Mouse (Mus musculus) stomach, embryonic 14.5 days (tissue): ENCODE measurements around the gene Hcn4. TPM values are rescaled to one million over a fixed set of nuclear protein-coding genes. Genes with fewer than 3 reads are reported as not detected.
A peak's percentile ranks its signal among the peaks of the same experiment; 100 is the strongest.

ENCODE experiments used
- ATAC-seq: fragments of 200-750 bp; cut with Nextera tagmentation; 2 replicates; pipeline ENCODE4 v1.8.0; 2017; ENCODE audit warnings: low read depth, moderate TSS enrichment; ENCODE audit not compliant: insufficient number of reproducible peaks, insufficient read depth, low FRiP score
- H3K27ac ChIP-seq: fragments of 300-500 bp; sonication (generic); 2 replicates; pipeline ENCODE4 v1.5.1; 2014; ENCODE audit warnings: mild to moderate bottlenecking, low read length, moderate library complexity, mixed read lengths
- H3K27me3 ChIP-seq: fragments of 300-500 bp; sonication (generic); 2 replicates; pipeline ENCODE4 v1.6.1; 2014; ENCODE audit warnings: low read length, control low read depth, mixed read lengths; ENCODE audit not compliant: control insufficient read depth, insufficient read depth
- H3K36me3 ChIP-seq: fragments of 300-500 bp; sonication (generic); 2 replicates; pipeline ENCODE4 v1.6.1; 2014; ENCODE audit warnings: mild to moderate bottlenecking, control low read depth, low read length, moderate library complexity, mixed read lengths; ENCODE audit not compliant: control insufficient read depth, insufficient read depth
- H3K4me1 ChIP-seq: fragments of 300-500 bp; sonication (generic); 2 replicates; pipeline ENCODE4 v1.6.1; 2014; ENCODE audit warnings: low read length, control low read depth, mixed read lengths; ENCODE audit not compliant: control insufficient read depth, insufficient read depth
- H3K4me2 ChIP-seq: fragments of 300-500 bp; sonication (generic); replicated peaks from 2 replicates; pipeline ENCODE4 v1.6.1; 2014; ENCODE audit warnings: low read depth, low read length, control low read depth
- H3K4me3 ChIP-seq: fragments of 300-500 bp; sonication (generic); 2 replicates; pipeline ENCODE4 v1.5.1; 2014; ENCODE audit warnings: low read depth, low read length, control low read depth
- H3K9ac ChIP-seq: fragments of 300-500 bp; sonication (generic); replicated peaks from 2 replicates; pipeline ENCODE4 v1.6.1; 2014; ENCODE audit warnings: low read depth, mild to moderate bottlenecking, control low read depth, low read length, moderate library complexity, mixed read lengths
- H3K9me3 ChIP-seq: fragments of 300-500 bp; sonication (generic); 2 replicates; pipeline ENCODE4 v1.6.1; 2016; ENCODE audit warnings: low read depth, low read length, control low read depth; ENCODE audit not compliant: control insufficient read depth
- WGBS: fragments of 180-500 bp; shearing (Covaris S2); extraction: QIAGEN DNeasy Blood & Tissue Kit; methylation state at CpG from one replicate; pipeline ENCODE4 v1.1.7; 2014; 5-methylcytosine and 5-hydroxymethylcytosine counted together
- polyA plus RNA-seq: library from polyadenylated mRNA; unstranded; fragments of >200 nt; fragmentation: Nextera tagmentation; extraction: Ambion mirVana; gene quantifications from 2 replicates; pipeline ENCODE4 v1.2.1, GENCODE M21; 2014

Hcn4 gene
- polyA plus RNA-seq, 1 experiment from 2014 or later = 0.51 TPM

DNA sequence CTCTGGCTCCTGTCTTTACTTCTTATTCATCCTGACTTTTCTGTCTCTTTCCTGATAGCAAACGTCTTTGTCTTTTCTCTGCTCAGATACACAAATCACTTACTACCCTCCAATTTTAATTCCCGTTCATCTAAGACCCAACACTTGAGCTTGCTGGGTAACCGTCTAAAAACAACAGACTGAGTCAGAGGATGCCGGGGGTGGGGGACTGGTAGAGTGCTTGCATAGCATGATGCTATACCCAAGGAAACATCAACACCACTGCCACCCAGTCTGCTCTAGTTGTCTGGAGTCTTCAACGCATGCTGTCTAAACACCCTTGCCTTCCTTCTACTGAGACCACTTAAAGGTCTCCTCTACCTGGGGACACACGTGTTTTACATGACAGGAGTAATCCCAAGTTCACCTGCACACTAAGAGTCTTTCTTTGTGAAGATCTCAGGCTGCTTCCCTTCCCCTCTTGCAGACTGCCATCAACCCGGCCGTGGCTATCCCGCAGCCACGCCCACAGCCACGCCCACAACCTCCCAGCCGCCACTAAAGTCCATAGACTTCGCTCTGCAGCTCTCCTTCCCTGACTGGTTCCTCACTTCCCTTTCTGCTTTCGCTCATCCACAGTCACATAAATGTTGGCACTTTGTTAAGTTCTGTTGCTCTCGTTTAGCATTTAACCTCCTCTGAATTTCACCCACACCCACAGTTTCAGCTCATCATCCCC, 17.5 kb upstream of the Hcn4 start:
- Histone ChIP-seq H3K27ac (0 out of 2 replicates have a peak overlapping the region, but pooled peaks have one; percentile 6), H3K36me3 (no peaks in the 10 kb centered on the region), H3K9me3 (no peaks in the 10 kb centered on the region), H3K9ac (no peak overlapping the region), H3K4me3 (no peak overlapping the region), H3K4me1 (0 out of 2 replicates have a peak, but pooled peaks cover 3% of the 10 kb centered on the region), H3K4me2 (peak overlapping the region; percentile 19; the same call in 1 of the 2 replicates), H3K27me3 (no peaks in the 10 kb centered on the region)
- WGBS = 11% methylated on average over 15 of the region's 15 CpGs
- ATAC-seq = peak; percentile 53; the same call in 1 of the 2 replicates

DNA sequence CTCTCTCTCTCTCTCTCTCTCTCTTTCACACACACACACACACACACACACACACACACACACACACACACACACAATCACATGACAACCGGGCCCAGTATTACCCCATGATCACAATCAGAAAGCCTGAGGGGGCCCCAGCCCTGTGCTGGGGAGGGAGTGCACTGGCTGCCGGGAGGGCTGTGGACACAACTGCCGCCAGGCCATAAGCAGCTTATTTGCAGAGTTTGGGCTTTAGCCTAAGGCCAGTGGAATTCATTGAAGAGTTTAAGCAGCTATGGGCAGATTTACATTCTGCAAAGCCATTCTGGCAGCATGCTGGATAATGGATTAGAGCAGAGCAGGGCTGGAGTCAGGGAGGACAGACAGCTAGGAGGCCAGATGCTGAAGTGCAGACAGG, 12.0 kb upstream of the Hcn4 start:
- Histone ChIP-seq H3K4me2 (no peak overlapping the region), H3K9me3 (no peaks in the 10 kb centered on the region), H3K27ac (no peak overlapping the region), H3K36me3 (no peaks in the 10 kb centered on the region), H3K4me1 (peaks cover 8% of the 10 kb centered on the region; the same call in 1 of the 2 replicates), H3K27me3 (no peaks in the 10 kb centered on the region), H3K9ac (no peak overlapping the region), H3K4me3 (no peak overlapping the region)
- WGBS = 16% methylated on average over 3 of the region's 3 CpGs
- no peak for ATAC-seq

DNA sequence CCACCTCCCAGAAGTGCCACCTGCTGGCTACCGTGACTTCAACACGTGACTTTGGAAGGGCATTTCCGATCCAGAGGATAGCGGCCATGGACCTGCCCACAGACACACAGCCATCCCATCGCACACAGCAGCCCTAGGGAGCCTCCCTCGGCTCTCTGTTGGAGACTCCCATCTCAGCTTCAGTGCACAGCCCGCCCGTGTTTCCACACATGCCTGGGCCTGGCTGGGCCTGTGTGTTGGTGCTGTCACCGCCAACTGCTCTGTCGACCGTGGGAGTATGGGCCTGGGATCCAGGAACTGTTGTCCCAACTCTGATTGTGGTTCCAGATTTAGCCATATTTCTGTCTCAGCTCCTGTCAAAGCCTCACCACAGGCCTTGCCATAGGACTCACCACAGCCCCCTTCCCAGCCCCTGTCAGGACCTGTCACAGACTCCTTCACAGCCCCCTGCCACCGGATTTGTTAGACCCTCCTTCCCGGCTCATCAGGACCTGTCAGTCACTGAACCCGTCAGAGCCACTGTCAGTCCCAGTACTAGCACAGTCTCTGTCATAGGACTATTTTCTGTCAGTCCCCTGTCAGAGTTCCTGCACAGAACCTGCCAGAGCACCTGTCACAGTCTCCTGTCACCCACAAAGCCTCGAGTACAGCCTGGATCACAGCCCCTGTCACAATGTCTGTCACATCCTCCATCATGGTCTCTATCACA, 7.5 kb upstream of the Hcn4 start:
- peaks cover 8% of the 10 kb centered on the region; the same call in 1 of the 2 replicates for H3K4me1 ChIP-seq
- H3K4me2 ChIP-seq = no peak overlapping the region
- 51% methylated on average over 15 of the region's 15 CpGs for WGBS
- no peak for ATAC-seq
- H3K36me3 ChIP-seq = no peaks in the 10 kb centered on the region
- H3K27ac ChIP-seq = no peak overlapping the region
- H3K9ac ChIP-seq = no peak overlapping the region
- H3K4me3 ChIP-seq = no peak overlapping the region
- 0 out of 2 replicates have a peak, but pooled peaks cover 2% of the 10 kb centered on the region for H3K27me3 ChIP-seq
- no peaks in the 10 kb centered on the region for H3K9me3 ChIP-seq

DNA sequence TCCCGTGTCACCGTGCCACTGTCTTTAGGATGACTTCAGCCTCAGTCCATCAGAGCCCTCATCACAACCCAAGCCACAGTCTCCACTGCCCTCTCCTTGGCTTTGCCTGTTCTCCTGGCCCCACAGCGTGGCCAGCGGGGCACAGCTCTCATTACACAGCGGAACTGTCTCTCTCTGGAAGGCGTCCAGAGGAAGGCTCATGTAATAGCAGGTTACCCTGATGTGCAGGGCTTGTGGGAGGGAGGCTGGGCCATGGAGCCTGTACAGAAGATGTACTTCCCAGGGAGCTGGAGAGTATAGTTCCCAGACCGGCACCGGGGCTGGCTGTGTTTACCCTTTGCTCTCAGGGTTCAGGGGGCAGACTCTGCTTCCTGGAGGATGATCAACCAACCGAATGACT, 6.8 kb upstream of the Hcn4 start:
- H3K9me3 ChIP-seq = no peaks in the 10 kb centered on the region
- 0 out of 2 replicates have a peak, but pooled peaks cover 3% of the 10 kb centered on the region for H3K27me3 ChIP-seq
- H3K9ac ChIP-seq = no peak overlapping the region
- H3K4me2 ChIP-seq = no peak overlapping the region
- H3K27ac ChIP-seq = no peak overlapping the region
- H3K4me1 ChIP-seq = peaks cover 8% of the 10 kb centered on the region; the same call in 1 of the 2 replicates
- 42% methylated on average over 9 of the region's 9 CpGs for WGBS
- ATAC-seq = no peak
- H3K4me3 ChIP-seq = no peak overlapping the region
- no peaks in the 10 kb centered on the region for H3K36me3 ChIP-seq

DNA sequence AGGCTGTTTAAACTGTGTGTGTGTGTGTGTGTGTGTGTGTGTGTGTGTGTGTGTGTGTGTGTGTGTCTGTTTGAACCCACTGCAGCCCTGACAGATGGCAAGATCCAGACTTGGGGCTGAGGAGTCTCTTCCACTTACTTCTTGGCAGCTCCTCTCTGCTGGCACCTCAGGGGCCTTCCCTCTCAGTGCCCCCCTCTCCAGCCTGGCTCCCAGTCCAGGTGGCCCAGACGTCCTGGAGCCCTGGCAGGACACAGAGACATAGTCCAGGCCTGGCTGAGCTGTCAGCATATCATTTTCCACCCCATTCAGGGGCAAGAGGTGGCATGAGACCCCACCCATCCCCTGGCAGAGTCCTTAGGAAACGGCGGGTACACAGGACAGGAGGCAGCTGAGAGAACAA, 5.5 kb upstream of the Hcn4 start:
- Histone ChIP-seq H3K27ac (no peak overlapping the region), H3K4me2 (no peak overlapping the region), H3K27me3 (0 out of 2 replicates have a peak, but pooled peaks cover 3% of the 10 kb centered on the region), H3K9ac (no peak overlapping the region), H3K9me3 (no peaks in the 10 kb centered on the region), H3K36me3 (no peaks in the 10 kb centered on the region), H3K4me1 (peaks cover 14% of the 10 kb centered on the region; the same call in 1 of the 2 replicates), H3K4me3 (no peak overlapping the region)
- ATAC-seq = no peak
- WGBS = 35% methylated on average over 3 of the region's 3 CpGs

DNA sequence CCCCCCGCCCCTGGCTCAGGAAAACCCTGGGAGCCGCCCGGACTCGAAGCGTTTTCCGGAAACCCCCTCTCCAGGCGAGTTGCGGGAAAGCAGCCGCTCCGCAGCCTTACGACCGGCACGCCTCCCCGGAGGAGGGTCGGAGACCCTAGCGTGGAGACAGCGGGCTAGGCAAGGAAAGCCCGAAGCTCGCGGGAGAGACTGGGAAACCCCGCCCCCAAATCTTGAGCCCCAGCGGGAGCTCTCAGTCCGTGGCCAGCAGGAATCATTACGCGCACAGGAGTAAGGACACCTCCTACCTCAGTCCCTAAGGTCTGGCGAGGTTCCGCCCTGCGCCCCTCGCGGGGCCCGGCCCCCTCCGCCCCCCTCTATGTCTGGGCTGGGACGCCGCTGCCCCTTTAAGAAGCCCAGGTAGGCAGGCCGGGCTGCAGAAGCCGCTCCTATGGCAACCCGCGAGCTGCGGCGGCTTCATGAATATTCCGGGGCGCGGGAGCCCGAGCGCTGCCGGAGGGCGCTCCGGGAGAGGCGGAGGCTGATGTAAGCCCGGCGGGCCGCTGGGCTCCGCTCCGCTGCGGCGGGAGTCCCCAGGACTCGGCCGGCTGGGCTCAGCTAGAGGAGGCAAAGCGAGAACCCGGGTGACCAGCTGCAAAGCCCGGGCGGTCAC, 651 bp upstream of the Hcn4 start:
- H3K4me3 ChIP-seq = peak overlapping the region; percentile 69
- H3K27me3 ChIP-seq = peaks cover 5% of the 10 kb centered on the region; the same call in 1 of the 2 replicates
- H3K4me1 ChIP-seq = 0 out of 2 replicates have a peak, but pooled peaks cover 6% of the 10 kb centered on the region
- peak overlapping the region; percentile 33; the same call in 1 of the 2 replicates for H3K27ac ChIP-seq
- peak; percentile 75 for ATAC-seq
- H3K9ac ChIP-seq = peak overlapping the region; percentile 45
- H3K36me3 ChIP-seq = no peaks in the 10 kb centered on the region
- WGBS = under 1% methylated on average over 58 of the region's 62 CpGs
- peak overlapping the region; percentile 99 for H3K4me2 ChIP-seq
- H3K9me3 ChIP-seq = no peaks in the 10 kb centered on the region

DNA sequence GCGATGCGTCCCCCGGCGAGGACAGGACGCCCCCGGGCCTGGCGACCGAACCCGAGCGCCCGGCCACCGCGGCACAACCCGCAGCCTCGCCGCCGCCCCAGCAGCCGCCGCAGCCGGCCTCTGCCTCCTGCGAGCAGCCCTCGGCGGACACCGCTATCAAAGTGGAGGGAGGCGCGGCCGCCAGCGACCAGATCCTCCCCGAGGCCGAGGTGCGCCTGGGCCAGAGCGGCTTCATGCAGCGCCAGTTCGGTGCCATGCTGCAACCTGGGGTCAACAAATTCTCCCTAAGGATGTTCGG, 655 bp downstream of the Hcn4 start:
- no peak for ATAC-seq
- H3K9me3 ChIP-seq = no peaks in the 10 kb centered on the region
- H3K27ac ChIP-seq = no peak overlapping the region
- WGBS = 1% methylated on average over 35 of the region's 35 CpGs
- H3K4me2 ChIP-seq = peak overlapping the region; percentile 99
- H3K9ac ChIP-seq = peak overlapping the region; percentile 45; the same call in 1 of the 2 replicates
- 0 out of 2 replicates have a peak, but pooled peaks cover 6% of the 10 kb centered on the region for H3K4me1 ChIP-seq
- H3K4me3 ChIP-seq = peak overlapping the region; percentile 69
- H3K36me3 ChIP-seq = no peaks in the 10 kb centered on the region
- H3K27me3 ChIP-seq = peaks cover 5% of the 10 kb centered on the region; the same call in 1 of the 2 replicates

DNA sequence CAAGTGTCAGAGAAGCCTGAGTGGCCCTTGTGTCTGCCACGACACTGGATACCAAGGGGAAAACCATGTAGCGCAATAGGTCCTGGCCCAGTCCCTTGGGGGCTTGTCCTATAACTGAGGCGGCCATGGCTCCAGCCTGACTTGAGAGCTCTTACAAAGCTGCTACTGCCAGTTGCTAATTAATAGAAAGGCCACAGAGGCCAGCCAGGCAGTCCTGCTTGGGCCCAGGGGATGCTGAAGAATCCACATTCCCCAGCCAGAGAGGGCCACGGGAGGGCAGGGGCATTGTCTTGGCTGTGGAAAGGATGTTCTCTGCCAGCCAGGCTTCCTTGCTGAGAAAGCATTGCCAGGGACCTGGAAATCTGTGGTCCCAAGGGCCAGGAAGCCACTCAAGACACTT, 6.4 kb downstream of the Hcn4 start:
- no peaks in the 10 kb centered on the region for H3K9me3 ChIP-seq
- 69% methylated on average over 4 of the region's 4 CpGs for WGBS

More for the DNA sequence above, 6.4 kb downstream of the Hcn4 start:
- H3K4me1 ChIP-seq = no peaks in the 10 kb centered on the region
- no peaks in the 10 kb centered on the region; the same call in 1 of the 2 replicates for H3K27me3 ChIP-seq
- no peak overlapping the region for H3K27ac ChIP-seq
- no peak overlapping the region for H3K4me2 ChIP-seq
- no peak overlapping the region for H3K4me3 ChIP-seq
- no peaks in the 10 kb centered on the region for H3K36me3 ChIP-seq
- H3K9ac ChIP-seq = no peak overlapping the region
- ATAC-seq = no peak
